Mouse (Mus musculus) limb, embryonic 10.5 days (tissue): Measurements from ENCODE around the gene Txn2. TPM values are rescaled to one million over a fixed set of nuclear protein-coding genes. Genes with fewer than 3 reads are reported as not detected.
"Not testable (repeated sequence)": the region's sequence is repeated elsewhere in the genome, so short reads cannot be mapped to it uniquely, and the experiment has no call there.

Source experiments
- DNase-seq: peaks from one replicate; pipeline ENCODE4 v3.0.0-alpha.2; 2017; ENCODE audit warnings: low spot score
- H3K27ac ChIP-seq: fragments of 300-500 bp; sonication (generic); 2 replicates; pipeline ENCODE4 v1.5.1; 2016; ENCODE audit warnings: mild to moderate bottlenecking
- H3K27me3 ChIP-seq: fragments of 300-500 bp; sonication (generic); 2 replicates; pipeline ENCODE4 v1.6.1; 2016; ENCODE audit warnings: low read depth, mild to moderate bottlenecking; ENCODE audit not compliant: poor library complexity, severe bottlenecking
- H3K36me3 ChIP-seq: fragments of 300-500 bp; sonication (generic); 2 replicates; pipeline ENCODE4 v1.6.1; 2016; ENCODE audit warnings: mild to moderate bottlenecking, moderate library complexity
- H3K4me1 ChIP-seq: fragments of 300-500 bp; sonication (generic); 2 replicates; pipeline ENCODE4 v1.6.1; 2016
- H3K4me3 ChIP-seq: fragments of 300-500 bp; sonication (generic); 2 replicates; pipeline ENCODE4 v1.5.1; 2016; ENCODE audit warnings: mild to moderate bottlenecking, moderate library complexity
- H3K9me3 ChIP-seq: fragments of 300-500 bp; sonication (generic); replicated peaks from 2 replicates; pipeline ENCODE4 v1.6.1; 2016; ENCODE audit warnings: mild to moderate bottlenecking
- whole genome bisulfite sequencing: fragments of 180-500 bp; shearing (Covaris S2); methylation state at CpG from one replicate; pipeline ENCODE4 v1.1.7; 2016; 5-methylcytosine and 5-hydroxymethylcytosine counted together
- polyA plus RNA-seq: library from polyadenylated mRNA; unstranded; fragments of >200 nt; fragmentation: Nextera tagmentation; extraction: Ambion mirVana; gene quantifications from 2 replicates; pipeline ENCODE4 v1.2.1, GENCODE M21; 2016

Gene Txn2
- polyA plus RNA-seq, 1 experiment from 2014 or later: 287 TPM

GRCm38 (mm10) chr15:77880738-77881137 is 48.1 kb downstream of the Txn2 start:
- Histone ChIP-seq H3K9me3 (no peaks in the 10 kb centered on the region), H3K36me3 (no peaks in the 10 kb centered on the region), H3K4me3 (no peak overlapping the region), H3K27ac (no peak overlapping the region), H3K4me1 (peaks cover 23% of the 10 kb centered on the region), H3K27me3 (no peaks in the 10 kb centered on the region)
- WGBS: 87% methylated on average over 5 of the region's 5 CpGs
- no peak for DNase-seq

- DNase-seq: no peak
- no peak overlapping the region for H3K4me3 ChIP-seq
- H3K36me3 ChIP-seq: no peaks in the 10 kb centered on the region
- no peak overlapping the region for H3K27ac ChIP-seq
- WGBS: 90% methylated on average over 3 of the region's 3 CpGs
- no peaks in the 10 kb centered on the region for H3K9me3 ChIP-seq
- no peaks in the 10 kb centered on the region for H3K27me3 ChIP-seq
- H3K4me1 ChIP-seq: peaks cover 23% of the 10 kb centered on the region
Observed at GRCm38 (mm10) chr15:77879756-77880155, 49.0 kb downstream of the Txn2 start.

- no peaks in the 10 kb centered on the region for H3K36me3 ChIP-seq
- H3K27ac ChIP-seq: no peak overlapping the region
- no peaks in the 10 kb centered on the region for H3K9me3 ChIP-seq
- WGBS: 73% methylated on average over 2 of the region's 2 CpGs
- no peaks in the 10 kb centered on the region for H3K27me3 ChIP-seq
- no peak for DNase-seq
- peaks cover 17% of the 10 kb centered on the region for H3K4me1 ChIP-seq
- H3K4me3 ChIP-seq: no peak overlapping the region
Observed at GRCm38 (mm10) chr15:77877209-77877608, 51.6 kb downstream of the Txn2 start.

DNA sequence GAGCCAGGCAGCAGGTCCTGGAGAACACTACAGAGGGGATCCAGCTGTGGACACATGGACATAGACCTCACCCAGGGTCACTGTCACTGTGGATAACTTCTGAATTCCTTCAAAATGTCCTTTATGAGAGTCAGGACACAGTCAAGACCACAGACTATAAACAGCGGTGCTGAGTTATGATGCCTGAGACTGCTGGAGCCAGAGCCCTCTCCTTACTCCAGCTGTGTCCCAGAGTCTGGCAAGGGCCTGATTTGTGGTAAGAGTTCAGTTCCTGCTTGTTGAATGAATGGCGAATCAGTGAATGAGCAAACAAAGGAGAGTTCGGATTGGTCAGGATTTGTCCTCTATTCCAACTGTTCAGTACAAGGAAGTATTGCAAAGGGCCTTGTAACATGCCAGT is 52.1 kb downstream of the Txn2 start:
- Histone ChIP-seq H3K36me3 (no peaks in the 10 kb centered on the region), H3K27me3 (no peaks in the 10 kb centered on the region), H3K9me3 (no peaks in the 10 kb centered on the region), H3K27ac (no peak overlapping the region), H3K4me3 (no peak overlapping the region), H3K4me1 (peaks cover 13% of the 10 kb centered on the region)
- WGBS: 87% methylated on average over 3 of the region's 3 CpGs
- no peak for DNase-seq

DNA sequence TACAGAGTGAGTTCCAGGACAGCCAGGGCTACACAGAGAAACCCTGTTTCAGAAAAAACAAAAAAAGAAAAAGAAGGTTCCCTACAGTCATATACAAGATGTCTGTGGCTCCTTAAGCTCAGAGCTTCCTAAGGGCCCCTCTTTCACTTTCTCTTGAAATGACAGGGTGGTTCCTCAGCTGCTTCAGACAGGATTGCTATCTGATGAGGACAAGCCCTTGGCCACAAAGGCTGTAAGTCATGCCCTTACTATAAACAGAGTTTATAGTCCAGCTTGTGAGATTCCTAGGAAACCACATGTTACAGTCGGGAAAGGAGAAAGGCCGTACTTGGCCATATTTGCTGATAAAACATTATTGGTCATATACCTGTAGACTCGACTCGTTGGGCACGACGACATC is 52.9 kb downstream of the Txn2 start:
- 90% methylated on average over 6 of the region's 6 CpGs for WGBS
- H3K27ac ChIP-seq: no peak overlapping the region
- no peaks in the 10 kb centered on the region for H3K27me3 ChIP-seq
- no peaks in the 10 kb centered on the region for H3K36me3 ChIP-seq
- H3K4me3 ChIP-seq: no peak overlapping the region
- DNase-seq: no peak
- peaks cover 13% of the 10 kb centered on the region for H3K4me1 ChIP-seq
- H3K9me3 ChIP-seq: no peaks in the 10 kb centered on the region

DNA sequence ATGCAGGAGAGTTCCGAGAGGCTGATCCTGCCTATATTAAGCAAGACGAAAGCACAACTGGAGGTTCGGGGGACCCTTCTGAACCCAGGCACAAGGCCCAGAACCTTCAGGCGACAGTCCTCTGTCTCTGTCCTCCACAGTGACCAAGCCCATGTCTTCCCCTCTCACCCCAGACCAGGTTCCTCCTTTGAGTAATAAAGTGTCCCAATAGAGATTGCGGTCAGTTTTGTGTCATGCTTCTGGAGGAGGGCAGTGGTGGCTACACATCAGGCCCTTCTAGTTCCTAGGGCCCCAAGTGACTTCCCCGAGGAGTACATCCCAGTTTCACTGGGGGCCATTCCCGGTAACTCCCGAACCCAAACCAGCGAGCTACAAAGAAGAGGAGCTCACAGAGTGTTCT is 54.0 kb downstream of the Txn2 start:
- 90% methylated on average over 9 of the region's 9 CpGs for WGBS
- Histone ChIP-seq H3K36me3 (no peaks in the 10 kb centered on the region), H3K9me3 (no peaks in the 10 kb centered on the region), H3K27ac (peak overlapping the region; percentile 12; the same call in 1 of the 2 replicates), H3K4me1 (peaks cover 13% of the 10 kb centered on the region), H3K4me3 (no peak overlapping the region), H3K27me3 (no peaks in the 10 kb centered on the region)
- DNase-seq: no peak

GRCm38 (mm10) chr15:77874310-77874709 is 54.5 kb downstream of the Txn2 start:
- Histone ChIP-seq H3K36me3 (no peaks in the 10 kb centered on the region), H3K4me1 (peaks cover 13% of the 10 kb centered on the region), H3K27me3 (no peaks in the 10 kb centered on the region), H3K4me3 (no peak overlapping the region), H3K27ac (peak overlapping the region; percentile 12; the same call in 1 of the 2 replicates), H3K9me3 (no peaks in the 10 kb centered on the region)
- 62% methylated on average over 4 of the region's 4 CpGs for WGBS
- DNase-seq: no peak

DNA sequence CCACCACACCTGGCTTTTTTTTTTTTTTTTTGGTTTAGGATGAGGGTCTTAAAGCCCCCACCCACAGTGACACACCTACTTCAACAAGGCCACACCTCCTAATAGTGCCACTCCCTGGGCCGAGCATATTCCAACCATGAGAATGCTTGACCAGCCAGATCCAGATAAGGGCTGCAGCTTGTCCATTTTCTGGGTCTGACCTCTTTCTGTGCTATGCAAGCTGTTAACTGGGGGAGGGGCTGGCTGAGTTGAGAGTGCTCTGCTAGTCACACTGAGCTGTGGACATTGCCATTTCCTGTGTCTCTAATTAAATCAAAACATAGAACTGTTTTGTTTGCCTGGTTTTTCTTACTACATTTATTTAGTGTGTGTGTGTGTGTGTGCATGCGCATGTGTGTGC is 55.2 kb downstream of the Txn2 start:
- Histone ChIP-seq H3K9me3 (no peaks in the 10 kb centered on the region), H3K4me3 (no peak overlapping the region), H3K36me3 (no peaks in the 10 kb centered on the region), H3K27ac (no peak overlapping the region), H3K27me3 (no peaks in the 10 kb centered on the region), H3K4me1 (peaks cover 13% of the 10 kb centered on the region)
- WGBS: 73% methylated on average over 2 of the region's 2 CpGs
- no peak for DNase-seq

DNA sequence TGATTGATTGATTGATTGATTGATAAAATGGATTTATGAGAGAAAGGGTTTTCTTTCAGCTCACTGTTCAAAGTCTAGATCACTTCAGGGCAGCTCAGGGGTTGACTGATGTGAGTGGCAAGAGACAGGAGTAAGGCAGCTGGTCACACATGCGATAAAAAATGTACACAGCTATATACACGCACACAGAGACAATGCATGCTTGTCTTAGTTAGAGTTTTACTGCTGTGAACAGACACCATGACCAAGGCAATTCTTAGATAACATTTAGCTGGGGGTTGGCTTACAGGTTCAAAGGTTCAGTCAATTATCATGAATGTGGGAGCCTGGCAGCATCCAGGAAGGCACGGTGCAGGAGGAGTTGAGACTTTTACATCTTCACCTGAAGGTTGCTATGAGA is 55.8 kb downstream of the Txn2 start:
- Histone ChIP-seq H3K36me3 (no peaks in the 10 kb centered on the region), H3K9me3 (no peaks in the 10 kb centered on the region), H3K27me3 (no peaks in the 10 kb centered on the region), H3K4me3 (no peak overlapping the region), H3K4me1 (peaks cover 13% of the 10 kb centered on the region), H3K27ac (no peak overlapping the region)
- DNase-seq: no peak
- 82% methylated on average over 3 of the region's 3 CpGs for WGBS

DNA sequence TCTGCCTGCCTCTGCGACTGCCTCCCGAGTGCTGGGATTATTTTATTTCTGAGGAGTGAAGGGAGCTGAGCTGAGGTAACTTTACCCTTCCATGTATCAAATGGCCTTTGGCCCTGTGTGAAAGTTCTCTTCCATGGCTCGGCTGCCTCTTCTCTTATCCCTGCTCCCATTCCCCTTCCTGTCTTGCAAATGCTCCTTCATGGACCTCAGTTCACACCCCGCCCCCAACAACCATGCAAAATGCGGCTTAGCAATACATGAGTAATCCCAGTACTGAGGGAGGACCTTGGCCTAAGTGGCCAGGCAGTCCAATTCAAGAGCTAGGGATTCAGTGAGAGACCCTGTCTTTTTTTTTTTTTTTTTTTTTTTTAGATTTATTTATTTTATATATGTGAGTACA is 60.5 kb downstream of the Txn2 start:
- no peak for DNase-seq
- Histone ChIP-seq H3K4me1 (peaks cover 6% of the 10 kb centered on the region; the same call in 1 of the 2 replicates), H3K9me3 (no peaks in the 10 kb centered on the region), H3K36me3 (no peaks in the 10 kb centered on the region), H3K27me3 (no peaks in the 10 kb centered on the region), H3K27ac (no peak overlapping the region), H3K4me3 (no peak overlapping the region)
- 92% methylated on average over 5 of the region's 5 CpGs for WGBS

DNA sequence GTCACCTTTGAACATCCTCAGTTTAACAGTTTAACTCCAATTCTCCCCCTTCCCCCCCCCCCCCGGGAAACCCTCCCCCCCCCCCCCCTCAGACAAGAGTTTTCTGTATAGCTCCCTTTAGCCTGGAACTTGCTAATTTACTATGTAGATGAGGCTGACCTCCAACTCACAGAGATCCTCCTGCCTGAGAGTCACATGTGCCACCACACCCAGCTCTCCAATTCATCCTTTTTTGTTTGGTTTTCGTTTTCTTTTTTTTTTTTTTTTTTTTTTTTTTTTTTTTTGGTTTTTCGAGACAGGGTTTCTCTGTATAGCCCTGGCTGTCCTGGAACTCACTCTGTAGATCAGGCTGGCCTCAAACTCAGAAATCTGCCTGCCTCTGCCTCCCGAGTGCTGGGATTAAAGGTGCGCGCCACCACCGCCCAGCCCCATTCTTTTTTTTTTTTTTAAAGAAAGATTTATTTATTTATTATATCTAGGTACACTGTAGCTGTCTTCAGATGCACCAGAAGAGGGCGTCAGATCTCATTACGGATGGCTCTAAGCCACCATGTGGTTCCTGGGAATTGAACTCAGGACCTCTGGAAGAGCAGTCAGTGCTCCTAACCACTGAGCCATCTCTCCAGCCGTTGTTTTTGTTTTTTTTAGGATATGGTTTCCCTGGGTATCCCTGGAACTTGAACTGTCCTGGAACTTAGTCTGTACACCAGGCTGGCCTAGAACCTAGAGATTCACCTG is 61.4 kb downstream of the Txn2 start:
- not testable (repeated sequence) for H3K4me1 ChIP-seq, H3K27ac ChIP-seq
- 83% methylated on average over 9 of the region's 10 CpGs for WGBS

GRCm38 (mm10) chr15:77866583-77867220 is 62.1 kb downstream of the Txn2 start:
- WGBS: 49% methylated on average over 11 of the region's 11 CpGs
- no peak for DNase-seq
- H3K27ac ChIP-seq: no peak overlapping the region

More for the DNA sequence above, 61.4 kb downstream of the Txn2 start:
- H3K27me3 ChIP-seq, H3K9me3 ChIP-seq, DNase-seq, H3K36me3 ChIP-seq, H3K4me3 ChIP-seq: not testable (repeated sequence)

More at GRCm38 (mm10) chr15:77866583-77867220, 62.1 kb downstream of the Txn2 start:
- Histone ChIP-seq H3K36me3 (no peaks in the 10 kb centered on the region), H3K9me3 (no peaks in the 10 kb centered on the region), H3K4me1 (peaks cover 6% of the 10 kb centered on the region; the same call in 1 of the 2 replicates), H3K27me3 (no peaks in the 10 kb centered on the region), H3K4me3 (no peak overlapping the region)
